Mouse (Mus musculus): Measurements from ENCODE around the gene Tmem28.

- TF ChIP-seq POLR2A (IDR thresholded peaks at IDR 0.05; ENCODE audit: control insufficient read depth, extremely low read depth, insufficient read depth, low read length, poor library complexity) (no peak), CTCF (IDR thresholded peaks at IDR 0.05; ENCODE audit: borderline replicate concordance, control insufficient read depth, extremely low read depth, insufficient read depth, low read length, poor library complexity) (no peak)
Observed at GRCm38 (mm10) chrX:99872632-99873201, 51.9 kb downstream of the Tmem28 start.
